Mouse (Mus musculus) cerebellum, adult 9-10 months (tissue): ENCODE data around the gene Pou3f3.

Experiments used
- DNase-seq: peaks from one replicate; pipeline ENCODE4 v3.0.0; 2022

The Pou3f3 gene

GRCm38 (mm10) chr1:42694665-42695577 is 647 bp upstream of the Pou3f3 start:
- no peak for DNase-seq

- DNase-seq = no peak
These were observed 933 bp downstream of the Pou3f3 start for GRCm38 (mm10) chr1:42696371-42697031.

DNA sequence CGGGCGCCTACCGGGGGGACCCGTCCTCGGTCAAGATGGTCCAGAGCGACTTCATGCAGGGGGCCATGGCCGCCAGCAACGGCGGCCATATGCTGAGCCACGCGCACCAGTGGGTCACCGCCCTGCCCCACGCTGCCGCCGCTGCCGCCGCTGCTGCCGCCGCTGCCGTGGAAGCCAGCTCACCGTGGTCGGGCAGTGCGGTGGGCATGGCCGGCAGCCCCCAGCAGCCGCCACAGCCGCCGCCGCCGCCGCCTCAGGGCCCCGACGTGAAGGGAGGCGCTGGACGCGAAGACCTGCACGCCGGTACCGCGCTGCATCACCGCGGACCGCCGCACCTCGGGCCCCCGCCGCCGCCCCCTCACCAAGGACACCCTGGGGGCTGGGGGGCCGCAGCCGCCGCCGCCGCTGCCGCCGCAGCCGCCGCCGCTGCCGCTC is 1.8 kb downstream of the Pou3f3 start:
- no peak for DNase-seq

- no peak for DNase-seq
These were observed 2.4 kb downstream of the Pou3f3 start for GRCm38 (mm10) chr1:42697756-42698583.

DNA sequence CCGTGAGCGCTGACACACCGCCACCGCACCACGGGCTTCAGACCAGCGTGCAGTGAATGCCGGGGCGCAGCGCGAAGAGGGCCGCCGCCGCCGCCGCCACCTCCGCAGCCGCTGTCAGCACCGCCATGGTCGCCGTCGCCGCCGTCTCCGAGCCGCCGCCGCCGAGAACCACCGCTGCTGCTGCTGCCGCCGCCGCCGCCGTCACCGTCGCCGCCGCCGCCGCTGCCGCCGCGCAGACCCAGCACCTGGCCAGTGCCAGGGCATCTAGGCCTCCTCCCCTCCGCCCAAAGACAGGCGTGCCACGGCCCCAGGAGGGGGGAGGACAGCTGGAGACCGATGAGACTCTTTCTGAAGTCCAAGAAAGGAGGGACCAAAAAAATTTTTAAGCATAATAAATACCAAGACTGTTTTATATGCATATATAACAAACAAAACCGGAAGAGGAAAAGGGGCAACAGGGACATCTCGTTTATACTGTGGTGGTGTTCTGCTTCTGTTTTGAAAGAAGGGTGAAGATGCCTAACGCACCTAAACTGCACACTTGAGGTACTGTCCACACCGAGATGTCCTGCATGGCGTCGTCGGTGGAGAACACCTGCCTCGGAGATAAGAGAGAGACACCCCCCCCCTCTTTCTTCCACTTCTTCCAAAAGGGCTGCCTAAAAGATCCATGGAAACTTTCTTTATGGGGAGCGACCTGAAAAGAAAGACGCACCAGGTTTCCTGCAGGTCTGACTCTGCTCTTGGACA is 3.2 kb downstream of the Pou3f3 start:
- no peak for DNase-seq

DNA sequence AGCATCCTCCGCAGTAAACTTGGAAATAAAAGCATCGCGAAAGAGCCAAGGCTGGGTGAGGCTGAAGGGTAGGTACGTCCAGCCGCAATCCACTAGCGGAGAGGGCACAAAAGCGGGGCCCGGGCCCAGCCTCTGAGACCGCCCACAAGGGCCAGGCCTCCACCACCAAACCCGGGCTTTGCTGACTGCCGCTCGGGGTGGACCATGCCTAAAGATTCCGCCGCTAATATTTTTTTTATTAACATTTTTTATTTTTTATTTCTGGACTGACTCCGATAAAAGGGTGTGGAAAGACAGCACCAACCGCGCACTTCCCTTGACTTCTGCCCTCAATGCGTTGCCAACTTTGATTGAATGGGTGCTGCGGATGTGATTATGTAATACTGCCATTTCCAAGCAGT is 3.9 kb downstream of the Pou3f3 start:
- DNase-seq = no peak

DNA sequence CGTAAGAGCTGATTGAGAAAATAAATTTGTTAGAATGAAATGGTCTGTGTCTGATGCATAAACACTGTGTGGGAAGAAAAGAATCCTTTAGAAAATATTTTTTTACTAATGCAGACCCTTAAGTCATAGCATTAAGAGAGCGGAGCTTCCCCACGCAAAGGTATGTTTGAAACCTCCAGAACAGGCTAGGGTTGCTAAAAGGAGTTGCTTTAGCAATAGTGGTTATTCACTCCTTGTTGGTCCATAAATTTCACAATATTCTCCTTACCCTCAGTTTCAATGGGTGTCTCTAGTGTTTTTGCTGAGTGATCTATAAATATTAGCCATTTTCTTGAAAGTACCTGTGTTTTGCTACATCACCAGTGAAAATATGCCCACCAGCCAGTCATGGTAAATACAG is 4.6 kb downstream of the Pou3f3 start:
- no peak for DNase-seq

- DNase-seq = no peak
These were observed 5.2 kb downstream of the Pou3f3 start for GRCm38 (mm10) chr1:42700815-42701214.

GRCm38 (mm10) chr1:42701833-42702611 is 6.5 kb downstream of the Pou3f3 start:
- DNase-seq = no peak

DNA sequence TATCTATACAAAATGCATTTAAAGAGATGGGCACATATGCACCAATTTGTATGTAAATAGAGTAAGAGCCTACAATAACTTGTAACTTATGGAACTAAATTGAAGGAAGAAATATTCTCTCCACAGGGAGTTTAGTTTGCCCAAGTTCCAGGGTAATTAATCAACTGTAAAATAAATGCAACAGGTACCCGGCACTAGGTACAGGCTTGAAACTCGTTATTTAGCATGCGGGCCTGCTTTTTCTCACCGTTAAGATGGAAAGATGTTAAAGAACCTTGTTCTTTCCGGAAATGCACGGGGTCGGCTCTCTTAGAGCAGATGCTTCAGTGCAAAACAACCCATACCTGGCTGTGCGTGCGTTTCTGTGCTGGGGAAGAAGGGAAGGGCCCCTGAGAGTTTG is 7.4 kb downstream of the Pou3f3 start:
- no peak for DNase-seq

- no peak for DNase-seq
These were observed 7.9 kb downstream of the Pou3f3 start for GRCm38 (mm10) chr1:42703424-42703823.

DNA sequence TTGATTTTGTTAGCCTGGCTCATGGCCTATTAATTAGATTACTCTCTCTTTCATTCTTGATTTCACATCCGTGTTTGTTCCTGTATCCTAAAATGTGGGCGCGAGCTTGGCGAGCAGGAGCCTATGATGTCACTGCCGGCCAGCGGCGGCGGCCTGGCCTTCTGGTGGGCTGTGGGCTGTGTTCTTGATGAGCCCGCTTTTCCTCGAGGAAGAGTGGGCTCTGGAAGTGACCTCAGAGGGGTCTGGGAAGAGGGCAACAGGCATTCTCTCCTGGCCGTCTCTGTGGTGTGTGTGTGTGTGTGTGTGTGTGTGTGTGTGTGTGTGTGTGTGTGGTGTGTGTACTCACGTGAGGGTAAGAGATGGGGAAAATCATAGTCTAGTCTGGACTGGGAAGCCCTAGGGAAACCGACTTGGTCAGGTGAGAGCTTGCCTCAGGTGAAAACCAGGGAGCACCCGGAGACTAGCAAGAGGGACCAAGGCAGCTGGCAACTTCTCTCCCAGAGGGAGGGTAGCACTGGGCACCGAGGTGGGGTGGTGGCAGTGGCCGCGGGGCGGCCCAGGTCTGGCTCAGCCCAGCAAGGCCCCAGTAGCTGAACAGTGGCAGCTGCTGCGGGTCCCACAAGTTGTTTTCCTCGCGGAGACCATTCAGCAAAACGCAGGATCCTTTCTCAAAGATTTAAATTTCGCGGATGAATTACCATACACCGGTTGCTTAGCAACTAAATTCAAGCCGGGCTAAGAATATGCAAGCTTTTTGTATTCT is 8.5 kb downstream of the Pou3f3 start:
- no peak for DNase-seq

GRCm38 (mm10) chr1:42704981-42705810 is 9.6 kb downstream of the Pou3f3 start:
- no peak for DNase-seq

GRCm38 (mm10) chr1:42705811-42706160 is 10.2 kb downstream of the Pou3f3 start:
- DNase-seq = no peak

GRCm38 (mm10) chr1:42707196-42707595 is 11.6 kb downstream of the Pou3f3 start:
- DNase-seq = no peak

DNA sequence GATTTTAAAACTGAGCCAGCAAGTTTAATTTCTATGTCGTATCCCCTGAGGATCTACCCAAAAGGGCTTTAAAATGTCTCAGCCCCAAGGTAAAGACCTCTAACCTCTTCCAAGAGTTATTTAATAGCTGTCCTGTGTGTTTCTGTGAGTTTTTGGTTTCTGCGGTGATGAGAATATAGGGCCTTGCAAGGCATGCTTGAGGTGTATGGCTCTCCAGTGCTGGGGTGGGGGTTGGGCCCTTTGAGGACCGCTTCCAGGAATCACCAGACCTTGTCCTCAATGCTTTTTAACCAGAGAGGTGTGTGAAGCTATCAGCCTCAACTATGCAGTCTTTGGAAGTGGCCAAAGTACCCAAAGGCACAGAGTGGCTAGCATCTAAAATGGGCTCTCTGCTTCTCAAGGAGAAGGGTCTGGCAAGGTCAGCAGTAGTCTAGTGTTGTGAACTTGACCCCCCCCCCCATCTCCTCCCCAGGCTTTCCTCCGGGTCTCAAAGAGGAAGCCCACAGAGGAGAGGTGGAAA is 12.1 kb downstream of the Pou3f3 start:
- no peak for DNase-seq

DNA sequence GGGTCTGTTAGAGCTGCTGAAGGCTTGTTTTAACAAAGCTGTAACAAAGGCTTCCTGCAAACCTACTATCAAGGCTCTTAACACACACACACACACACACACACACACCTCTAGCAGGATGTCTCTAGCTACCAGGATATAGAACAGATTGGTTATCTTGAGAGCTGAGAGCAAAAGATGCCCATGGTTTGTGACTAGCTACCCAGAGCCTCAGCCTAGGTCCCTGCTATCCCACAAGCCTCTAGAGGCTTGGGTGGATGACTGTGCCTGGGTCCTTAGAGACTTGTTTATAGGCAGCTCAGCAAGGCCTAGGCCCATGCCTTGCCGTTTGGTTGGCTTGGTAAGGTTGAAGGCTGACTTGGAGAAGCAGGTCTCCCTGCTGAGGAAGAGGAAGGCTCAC is 13.5 kb downstream of the Pou3f3 start:
- DNase-seq = no peak

- no peak for DNase-seq
These were observed 14.0 kb downstream of the Pou3f3 start for GRCm38 (mm10) chr1:42709431-42710160.

- DNase-seq = no peak
These were observed 14.7 kb downstream of the Pou3f3 start for GRCm38 (mm10) chr1:42710234-42710633.
